26 mouse cellular contexts compared by ENCODE assay signal in the genomic region with DNA sequence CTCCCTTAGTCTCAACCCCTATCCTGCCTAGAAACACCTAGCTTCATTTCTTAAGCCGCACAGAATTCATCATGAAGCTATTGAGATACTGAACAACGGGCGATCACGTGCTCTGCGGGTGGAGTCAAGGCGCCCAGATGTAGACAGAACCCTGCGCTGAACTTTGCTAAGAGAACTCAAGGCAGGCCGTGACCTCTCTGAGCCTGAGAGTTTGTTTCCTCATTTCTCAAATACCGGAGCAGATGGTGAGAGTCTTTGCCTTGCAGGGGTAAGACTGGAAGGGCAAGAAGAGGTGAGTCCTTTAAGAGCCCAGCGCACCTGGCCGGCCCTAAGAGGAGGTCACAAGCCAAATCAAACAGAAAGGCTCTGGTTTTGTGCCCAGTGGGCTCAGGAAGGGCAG. TPM values are rescaled to one million over a fixed set of nuclear protein-coding genes. Genes with fewer than 3 reads are reported as not detected.
A peak's percentile ranks its signal among the peaks of the same experiment; 100 is the strongest.
DNase-seq lines count a peak whose midpoint lies in the region; ATAC-seq and TF ChIP-seq lines count a peak whose summit lies in the region.
"Had no signal": no experiment of that assay in that cellular context is flagged by ENCODE, and none has a peak within 500 bp of the region (broad histone marks: within the 10 kb centered on the region; RNA-seq: fewer than 3 reads in every experiment).

No protein-coding gene starts in this region.

- H3K9ac ChIP-seq in ES-Bruce4 (ENCODE audit: low read depth, poor library complexity, severe bottlenecking): no peak overlapping the region
- no peak overlapping the region for H3K9ac ChIP-seq in embryonic facial prominence, embryonic 12.5 days
- H3K9ac ChIP-seq in lung, embryonic 16.5 days (ENCODE audit: low read length): no peak overlapping the region
- no peak overlapping the region for H3K9ac ChIP-seq in intestine, embryonic 15.5 days
- H3K9ac ChIP-seq in neural tube, embryonic 15.5 days (replicated peaks): no peak overlapping the region
- H3K9ac ChIP-seq: embryonic facial prominence, embryonic 13.5 days; forebrain, embryonic 12.5 days; heart, embryonic 15.5 days; hindbrain, embryonic 15.5 days; limb, embryonic 12.5 days; liver, embryonic 13.5 days had no signal

- DNase-seq in lung, postnatal 4 days: peak; percentile 43 to 78
- DNase-seq in urinary bladder, postnatal 36 days (ENCODE audit: low spot score in 2 of 2): no peak
- DNase-seq: adrenal gland, postnatal 36 days; cerebellum, adult 11-12 months; cerebellum, postnatal 10 days; gastrocnemius, adult 2 months; heart, postnatal 36 days; kidney, adult 8-10 months; kidney, postnatal 14 days; liver, embryonic 13.5 days; thymus, postnatal 36 days had no signal

- no peak for TF ChIP-seq CTCF in ES-Bruce4 (IDR thresholded peaks at IDR 0.05; ENCODE audit: low read depth, low read length)

- H3K27me3 ChIP-seq in ES-Bruce4 (ENCODE audit: control insufficient read depth, insufficient read depth, low read length, poor library complexity, severe bottlenecking): no peaks in the 10 kb centered on the region
- no peaks in the 10 kb centered on the region for H3K27me3 ChIP-seq in embryonic facial prominence, embryonic 12.5 days
- H3K27me3 ChIP-seq in lung, embryonic 16.5 days (ENCODE audit: control insufficient read depth, insufficient read depth, low read depth, low read length): no peaks in the 10 kb centered on the region
- H3K27me3 ChIP-seq in intestine, embryonic 15.5 days (replicated peaks): no peaks in the 10 kb centered on the region
- no peaks in the 10 kb centered on the region for H3K27me3 ChIP-seq in neural tube, embryonic 15.5 days (replicated peaks)
- H3K27me3 ChIP-seq: CH12.LX; embryonic facial prominence, embryonic 13.5 days; forebrain, embryonic 12.5 days; heart, embryonic 15.5 days; hindbrain, embryonic 15.5 days; limb, embryonic 12.5 days; liver, embryonic 13.5 days had no signal

- TF ChIP-seq EP300 in ES-Bruce4 (IDR thresholded peaks at IDR 0.05; ENCODE audit: insufficient read depth, low read depth, low read length): peak; percentile 63; the same call in 1 of the 2 replicates

- H3K9me3 ChIP-seq in ES-Bruce4 (replicated peaks; ENCODE audit: control insufficient read depth, insufficient read depth, low read length, poor library complexity, severe bottlenecking): no peaks in the 10 kb centered on the region
- H3K9me3 ChIP-seq in embryonic facial prominence, embryonic 12.5 days: 0 out of 2 replicates have a peak, but pooled peaks cover 4% of the 10 kb centered on the region
- H3K9me3 ChIP-seq in lung, embryonic 16.5 days (ENCODE audit: control insufficient read depth, low read length): no peaks in the 10 kb centered on the region
- H3K9me3 ChIP-seq in intestine, embryonic 15.5 days: no peaks in the 10 kb centered on the region
- H3K9me3 ChIP-seq in neural tube, embryonic 15.5 days (replicated peaks): no peaks in the 10 kb centered on the region
- H3K9me3 ChIP-seq: embryonic facial prominence, embryonic 13.5 days; heart, embryonic 15.5 days; hindbrain, embryonic 15.5 days; liver, embryonic 13.5 days; midbrain, embryonic 10.5 days had no signal

- ATAC-seq in embryonic facial prominence, embryonic 12.5 days (ENCODE audit: insufficient number of reproducible peaks, insufficient read depth, low FRiP score, low TSS enrichment): no peak
- ATAC-seq in lung, embryonic 16.5 days (ENCODE audit: low read depth): peak; percentile 41
- ATAC-seq in intestine, embryonic 15.5 days: no peak
- ATAC-seq in neural tube, embryonic 15.5 days (ENCODE audit: low FRiP score): no peak
- no peak for ATAC-seq in CD4-positive, CD25-positive, alpha-beta regulatory T cell, adult 4 months
- ATAC-seq: midbrain, embryonic 16.5 days had no signal

- 76% methylated on average over 11 of the region's 11 CpGs for WGBS in embryonic facial prominence, embryonic 12.5 days
- 55% methylated on average over 11 of the region's 11 CpGs for WGBS in lung, embryonic 16.5 days
- 77% methylated on average over 11 of the region's 11 CpGs for WGBS in intestine, embryonic 15.5 days
- 95% methylated on average over 11 of the region's 11 CpGs for WGBS in neural tube, embryonic 15.5 days

- H3K27ac ChIP-seq in ES-Bruce4 (ENCODE audit: insufficient read depth, low read length): no peak overlapping the region
- peak overlapping the region; percentile 42; the same call in 1 of the 2 replicates for H3K27ac ChIP-seq in embryonic facial prominence, embryonic 12.5 days
- H3K27ac ChIP-seq in lung, embryonic 16.5 days (ENCODE audit: low read length): peak overlapping the region; percentile 58
- H3K27ac ChIP-seq in intestine, embryonic 15.5 days: no peak overlapping the region
- H3K27ac ChIP-seq in neural tube, embryonic 15.5 days (replicated peaks): no peak overlapping the region
- H3K27ac ChIP-seq: embryonic facial prominence, embryonic 13.5 days; forebrain, embryonic 12.5 days; gastrocnemius, adult 2 months; heart, embryonic 15.5 days; hindbrain, embryonic 15.5 days; limb, embryonic 12.5 days; liver, embryonic 13.5 days had no signal

- H3K36me3 ChIP-seq in ES-Bruce4 (ENCODE audit: control insufficient read depth, insufficient read depth, low read length, poor library complexity, severe bottlenecking): no peaks in the 10 kb centered on the region
- H3K36me3 ChIP-seq in embryonic facial prominence, embryonic 12.5 days: no peaks in the 10 kb centered on the region
- peaks cover 2% of the 10 kb centered on the region; the same call in 1 of the 2 replicates for H3K36me3 ChIP-seq in lung, embryonic 16.5 days (ENCODE audit: control insufficient read depth, insufficient read depth, low read length)
- no peaks in the 10 kb centered on the region for H3K36me3 ChIP-seq in intestine, embryonic 15.5 days
- H3K36me3 ChIP-seq in neural tube, embryonic 15.5 days: no peaks in the 10 kb centered on the region
- H3K36me3 ChIP-seq: forebrain, embryonic 12.5 days; heart, embryonic 15.5 days; hindbrain, embryonic 15.5 days; liver, embryonic 13.5 days had no signal

- no peak overlapping the region for H3K4me3 ChIP-seq in ES-Bruce4 (ENCODE audit: low read depth, low read length)
- H3K4me3 ChIP-seq in embryonic facial prominence, embryonic 12.5 days: no peak overlapping the region
- no peak overlapping the region for H3K4me3 ChIP-seq in lung, embryonic 16.5 days (ENCODE audit: low read length)
- no peak overlapping the region for H3K4me3 ChIP-seq in intestine, embryonic 15.5 days (replicated peaks)
- H3K4me3 ChIP-seq in neural tube, embryonic 15.5 days (replicated peaks): no peak overlapping the region
- H3K4me3 ChIP-seq: embryonic facial prominence, embryonic 13.5 days; erythroblast, embryonic 14.5 days; forebrain, embryonic 12.5 days; gastrocnemius, adult 2 months; heart, embryonic 15.5 days; hindbrain, embryonic 15.5 days; limb, embryonic 12.5 days; liver, embryonic 13.5 days; midbrain, embryonic 10.5 days had no signal

- TF ChIP-seq POLR2A in ES-Bruce4 (IDR thresholded peaks at IDR 0.05; ENCODE audit: insufficient read depth, low read length): no peak

- H3K4me1 ChIP-seq in ES-Bruce4 (ENCODE audit: control insufficient read depth, insufficient read depth, low read length): peaks cover 9% of the 10 kb centered on the region
- H3K4me1 ChIP-seq in embryonic facial prominence, embryonic 12.5 days: peaks cover 23% of the 10 kb centered on the region
- peaks cover 48% of the 10 kb centered on the region for H3K4me1 ChIP-seq in lung, embryonic 16.5 days (replicated peaks; ENCODE audit: control insufficient read depth, insufficient read depth, low read length)
- H3K4me1 ChIP-seq in intestine, embryonic 15.5 days (replicated peaks): peaks cover 32% of the 10 kb centered on the region
- peaks cover 12% of the 10 kb centered on the region; the same call in 1 of the 2 replicates for H3K4me1 ChIP-seq in neural tube, embryonic 15.5 days

- no peak overlapping the region for H3K4me2 ChIP-seq in embryonic facial prominence, embryonic 12.5 days (replicated peaks)
- H3K4me2 ChIP-seq in lung, embryonic 16.5 days (ENCODE audit: low read depth, low read length): no peak overlapping the region
- H3K4me2 ChIP-seq in intestine, embryonic 15.5 days (replicated peaks): no peak overlapping the region
- no peak overlapping the region for H3K4me2 ChIP-seq in neural tube, embryonic 15.5 days
- H3K4me2 ChIP-seq: embryonic facial prominence, embryonic 13.5 days; forebrain, embryonic 12.5 days; heart, embryonic 15.5 days; hindbrain, embryonic 15.5 days; limb, embryonic 12.5 days; liver, embryonic 13.5 days had no signal

RNA-seq across cellular contexts. Expression of gene Tcf7l1, which starts 52.2 kb away (rescaled TPM):
- 84.8 and 93.4 TPM in 2 replicates for polyA plus RNA-seq in ES-Bruce4 (2011; ENCODE audit: insufficient read depth, insufficient read length, low read depth, missing spikeins)
- polyA plus RNA-seq in embryonic facial prominence, embryonic 12.5 days (2016; fragmentation: Nextera tagmentation; extraction: Ambion mirVana): 50.2 and 53.1 TPM in 2 replicates
- 29.2 and 31.9 TPM in 2 replicates for polyA plus RNA-seq in lung, embryonic 16.5 days (2015; fragmentation: Nextera tagmentation; extraction: Ambion mirVana)
- polyA plus RNA-seq in intestine, embryonic 15.5 days (2015; fragmentation: Nextera tagmentation; extraction: Ambion mirVana): 15.0 and 16.2 TPM in 2 replicates
- 7.0 and 9.8 TPM in 2 replicates for polyA plus RNA-seq in neural tube, embryonic 15.5 days (2015; fragmentation: Nextera tagmentation; extraction: Ambion mirVana)
- polyA plus RNA-seq in CD4-positive, CD25-positive, alpha-beta regulatory T cell, adult 4 months (2017; shearing (Covaris generic)): 1 to 10 TPM; 2.0 to 2.3 TPM

Comparison
In these comparisons a context has a peak if more than half of its experiments do, and no peak if none do; other contexts are left out.
1. H3K27ac ChIP-seq: peak in embryonic facial prominence, embryonic 12.5 days (single experiment) and lung, embryonic 16.5 days (single experiment); none in ES-Bruce4 (single experiment), intestine, embryonic 15.5 days (single experiment) and neural tube, embryonic 15.5 days (single experiment).
2. DNase-seq: peak in lung, postnatal 4 days (2 of 2); none in urinary bladder, postnatal 36 days (0 of 2).